Mouse (Mus musculus): ENCODE results near the gene Olfr750.

DNA sequence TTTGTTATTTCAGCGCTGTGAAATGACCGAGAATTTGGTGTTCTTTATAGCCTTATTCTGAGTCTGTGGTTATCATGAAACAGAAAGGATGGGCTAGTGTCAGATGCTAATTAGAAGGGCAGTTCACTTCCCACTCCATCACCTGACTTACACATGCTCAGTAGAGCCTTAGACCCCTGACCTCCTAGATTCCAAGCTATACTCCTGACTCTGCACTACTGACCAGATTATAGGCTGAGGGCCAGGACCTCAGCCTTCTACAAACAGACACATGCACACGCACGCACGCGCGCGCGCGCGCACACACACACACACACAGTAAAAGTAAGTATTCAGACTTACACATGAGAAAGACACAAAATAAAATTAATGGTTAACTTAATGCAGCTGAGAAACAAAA lies 24.7 kb upstream of the Olfr750 start:
- TF ChIP-seq CTCF (IDR thresholded peaks at IDR 0.05; ENCODE audit: low read depth) (no peak), EP300 (optimal IDR thresholded peaks at IDR 0.05) (no peak)

Measured in stomach, postnatal 0 days (tissue).